Mouse (Mus musculus): ENCODE data around the gene Grik4.

The Grik4 gene

DNA sequence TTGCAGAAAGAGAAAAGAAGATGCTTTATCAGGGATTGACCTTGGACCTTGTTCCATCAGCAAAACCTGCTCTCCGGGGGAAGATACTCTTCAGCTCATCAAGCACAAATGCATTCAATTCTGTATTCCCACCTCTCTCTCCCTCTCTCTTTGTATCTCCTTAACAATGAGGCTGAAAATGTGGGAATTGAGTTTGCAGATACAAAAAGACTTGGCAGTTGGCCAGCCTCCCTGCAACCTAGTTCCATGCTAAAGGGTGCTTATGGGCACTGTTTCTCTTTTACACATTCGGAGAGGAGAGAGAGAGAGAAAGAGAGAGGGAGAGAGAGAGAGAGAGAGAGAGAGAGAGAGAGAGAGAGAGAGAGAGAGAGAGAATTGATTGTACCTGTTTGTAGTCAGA is 273.7 kb downstream of the Grik4 start:
- DNase-seq (ENCODE audit: low spot score): no peak

DNA sequence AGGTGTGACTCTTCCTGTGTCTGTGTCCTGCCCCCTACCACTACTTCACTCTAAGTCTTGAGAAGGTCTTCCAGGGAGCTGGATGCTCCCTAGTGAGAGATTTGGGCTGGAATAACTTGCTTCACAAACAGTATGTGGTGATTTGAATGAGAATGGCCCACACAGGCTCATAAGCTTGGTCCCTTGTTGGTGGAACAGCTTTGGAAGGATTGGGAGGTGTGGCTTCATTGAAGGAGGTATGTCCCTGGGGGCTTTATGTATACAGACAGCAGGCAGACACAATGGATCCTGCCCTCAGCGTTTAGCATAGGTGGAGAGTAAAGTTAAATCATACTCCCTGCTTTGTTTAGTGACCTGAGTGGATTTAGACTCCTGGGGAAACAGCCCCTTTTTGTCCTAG is 282.8 kb downstream of the Grik4 start:
- no peak for DNase-seq (ENCODE audit: low spot score)

DNA sequence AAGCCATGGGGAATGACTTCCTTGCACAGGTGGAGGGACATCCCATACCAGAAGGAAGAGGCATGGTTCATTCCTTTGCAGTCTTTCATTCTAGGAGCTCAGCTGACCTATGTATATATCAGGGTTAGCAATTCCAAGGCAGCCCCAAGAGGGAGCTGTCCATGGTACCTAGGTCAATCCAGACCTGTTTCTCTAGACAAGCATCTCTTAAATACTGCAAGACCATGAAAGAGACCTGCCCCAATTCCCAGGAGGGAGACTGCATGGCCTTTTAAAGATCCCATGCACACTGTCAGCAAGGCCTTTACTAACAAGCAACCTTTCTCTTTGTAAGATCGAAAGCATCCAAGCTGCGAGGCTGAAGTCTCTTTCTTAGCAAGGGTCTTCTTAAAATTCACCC is 291.5 kb downstream of the Grik4 start:
- peak; percentile 85 for DNase-seq (ENCODE audit: low spot score)

DNA sequence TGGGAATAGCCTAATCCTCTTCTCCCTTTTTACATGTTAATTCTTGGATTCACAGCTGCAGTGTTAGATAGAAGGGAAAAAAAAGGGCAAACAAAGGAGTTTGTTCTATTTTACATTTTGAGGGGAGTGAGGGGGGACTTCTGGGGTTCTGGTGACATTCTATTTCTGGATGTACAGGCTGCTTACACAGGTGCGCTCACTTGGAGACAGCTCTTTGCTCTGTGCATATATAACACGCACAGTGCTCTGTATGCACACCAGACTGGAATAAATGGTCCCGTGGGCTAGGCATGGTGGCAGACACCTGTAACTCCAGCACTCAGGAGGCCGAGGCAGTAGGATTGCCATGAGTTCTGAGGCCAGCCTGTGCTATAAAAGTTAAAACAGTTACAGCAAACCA is 292.0 kb downstream of the Grik4 start:
- DNase-seq (ENCODE audit: low spot score): no peak

DNA sequence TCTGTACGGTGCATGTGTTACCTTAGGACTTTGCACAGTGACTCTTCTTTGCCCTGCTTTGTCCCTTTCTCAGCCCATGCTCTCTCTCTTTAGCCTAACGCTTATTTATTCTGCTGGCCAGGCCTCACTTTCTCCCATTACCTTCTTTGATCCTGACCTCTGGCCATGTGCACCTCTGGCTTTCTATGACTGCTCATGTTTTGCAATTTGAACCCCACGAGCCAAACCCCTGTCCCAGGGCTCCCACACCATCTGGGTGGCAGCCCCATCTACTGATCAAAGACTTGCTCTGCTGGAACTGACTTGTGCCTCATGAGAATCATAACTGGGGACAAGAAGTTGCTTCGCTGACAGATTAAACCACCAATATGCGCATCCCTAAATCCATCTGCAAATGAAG is 294.4 kb downstream of the Grik4 start:
- no peak for DNase-seq (ENCODE audit: low spot score)

DNA sequence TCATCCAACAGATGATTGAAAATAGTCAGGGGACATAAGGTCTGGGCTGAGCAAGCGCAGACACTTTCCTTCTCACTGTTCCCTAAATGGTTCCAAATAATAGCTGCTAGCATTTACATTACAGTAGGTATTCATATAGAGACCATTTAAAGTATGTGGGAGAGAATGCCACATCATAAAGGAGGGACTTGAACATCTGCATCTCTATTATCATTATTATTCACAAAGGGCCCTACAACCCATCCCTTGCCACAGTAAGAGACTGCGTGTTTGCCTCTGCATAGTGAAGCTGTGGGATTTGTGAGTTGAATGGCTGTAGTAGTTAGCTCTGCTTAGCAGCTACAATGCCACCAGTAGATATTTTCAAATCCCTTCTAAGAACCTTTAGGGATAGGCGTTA is 296.2 kb downstream of the Grik4 start:
- no peak for DNase-seq (ENCODE audit: low spot score)

DNA sequence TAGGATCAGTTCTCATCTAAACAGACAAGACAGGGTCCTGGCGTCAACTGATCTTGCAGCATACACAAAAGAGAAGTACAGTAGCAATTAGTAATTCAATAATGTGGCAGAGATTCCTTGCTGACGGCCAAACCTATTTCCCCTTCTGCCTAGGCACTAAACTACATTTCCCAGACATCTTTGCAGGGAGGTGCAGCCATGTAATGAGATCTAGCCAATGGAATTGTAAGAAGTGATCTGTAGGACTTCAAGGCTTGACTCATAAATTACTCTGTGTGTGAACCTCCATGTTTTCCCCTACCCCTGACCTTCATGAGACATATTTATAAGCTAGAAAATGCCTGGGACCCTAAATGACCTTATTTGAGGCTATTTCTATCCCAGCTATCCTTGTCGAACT is 296.7 kb downstream of the Grik4 start:
- no peak for DNase-seq (ENCODE audit: low spot score)

DNA sequence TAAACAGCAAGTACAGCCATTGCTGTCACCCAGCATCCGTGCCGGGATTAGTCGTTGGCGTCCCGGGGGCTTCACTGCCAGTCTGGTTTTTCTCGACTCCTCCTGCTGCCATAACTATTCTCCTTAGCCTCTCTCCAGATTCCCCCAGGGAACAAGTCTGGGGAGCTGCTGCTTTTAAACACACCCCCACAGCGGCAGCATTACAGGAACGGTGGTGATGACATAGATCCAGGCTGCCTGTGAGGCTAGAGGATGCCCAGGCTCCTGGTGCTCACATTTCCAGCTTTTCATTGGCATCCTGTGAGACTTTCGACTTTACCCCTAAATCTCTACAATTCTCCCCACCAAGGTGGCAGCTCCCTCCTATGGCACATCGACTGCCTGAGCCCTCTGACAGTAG is 297.5 kb downstream of the Grik4 start:
- no peak for DNase-seq (ENCODE audit: low spot score)

DNA sequence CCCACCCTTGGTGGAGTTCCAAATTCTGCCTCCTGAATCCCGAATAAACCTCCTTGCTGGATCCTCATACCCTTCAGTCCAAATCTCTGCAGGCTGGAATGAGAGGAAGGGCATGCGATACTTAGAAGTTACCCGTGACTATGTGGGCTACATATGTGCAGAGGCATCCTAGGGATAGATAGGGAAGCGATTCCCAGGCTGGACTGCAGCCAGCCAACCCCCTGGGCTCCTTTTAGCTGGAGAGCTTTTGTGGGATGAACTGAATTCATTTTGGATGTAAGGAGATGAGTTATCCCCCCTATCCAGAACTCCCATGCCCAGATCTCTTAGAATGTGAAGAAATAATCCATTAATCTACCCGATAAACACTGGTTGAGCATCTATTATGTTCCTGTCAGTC is 299.1 kb downstream of the Grik4 start:
- no peak for DNase-seq (ENCODE audit: low spot score)

DNA sequence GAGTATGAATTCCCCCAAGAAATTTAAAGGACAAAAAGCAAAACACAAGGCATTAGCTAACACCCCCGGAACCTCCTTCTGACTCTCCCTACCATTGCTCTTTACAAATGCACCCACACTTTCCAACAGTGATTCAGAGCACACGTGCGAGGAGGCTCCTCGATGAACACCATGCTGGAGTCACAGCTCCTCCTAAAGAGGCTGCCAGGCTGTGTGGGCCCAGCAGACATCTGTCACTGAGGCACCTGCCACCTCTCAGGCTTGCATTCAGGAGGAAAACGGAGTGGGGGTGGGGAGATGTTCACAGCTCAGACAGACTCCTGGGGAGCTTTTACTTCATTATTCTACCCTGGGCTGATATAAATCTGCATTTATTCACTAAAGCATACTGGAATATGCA is 301.5 kb downstream of the Grik4 start:
- no peak for DNase-seq (ENCODE audit: low spot score)

DNA sequence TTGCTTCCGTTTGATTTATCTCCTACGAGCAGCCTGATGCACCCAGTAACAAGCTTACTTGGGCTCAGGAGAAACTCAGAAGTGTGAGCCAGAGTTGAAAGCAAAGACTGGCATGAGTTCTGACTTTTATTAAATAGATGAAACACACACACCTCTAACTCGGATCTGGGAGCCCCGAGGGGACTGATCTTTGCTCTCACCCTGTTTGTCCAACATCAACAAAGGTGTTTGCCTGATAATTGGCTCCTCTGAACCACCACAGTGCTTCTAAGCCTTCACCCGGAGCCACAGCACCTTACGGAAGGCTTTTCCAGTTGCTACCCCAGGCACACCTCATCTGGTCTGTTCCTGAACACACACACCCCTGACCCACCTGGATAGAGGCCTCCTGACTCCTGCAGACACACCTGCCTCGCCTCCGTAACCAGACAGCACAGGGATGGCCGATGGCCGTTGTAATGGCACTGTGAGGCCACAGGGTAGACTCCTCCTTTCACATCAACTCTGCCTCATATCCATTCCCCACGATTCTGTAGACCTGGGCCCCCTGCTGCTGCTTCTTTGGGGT is 302.7 kb downstream of the Grik4 start:
- no peak for DNase-seq (ENCODE audit: low spot score)

DNA sequence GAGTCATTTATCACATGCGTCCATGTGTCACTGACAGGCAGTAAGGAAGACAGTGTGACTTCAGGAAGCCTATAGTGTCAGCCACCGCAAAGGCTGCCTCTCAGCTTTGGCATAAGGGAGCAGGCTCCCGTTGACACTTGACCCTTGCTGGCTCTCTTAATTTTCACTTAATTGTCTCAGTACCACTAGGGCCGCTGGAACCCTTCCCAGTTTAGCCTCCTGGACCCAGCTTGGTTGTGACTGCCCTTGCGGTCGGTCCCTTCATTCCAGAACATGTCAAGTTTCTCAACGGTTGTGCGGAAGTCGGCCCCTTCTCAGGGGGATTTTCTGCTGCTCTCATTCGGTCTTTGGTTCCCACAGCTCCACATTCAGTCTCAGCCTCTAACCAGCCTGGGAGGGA is 307.8 kb downstream of the Grik4 start:
- no peak for DNase-seq (ENCODE audit: low spot score)

DNA sequence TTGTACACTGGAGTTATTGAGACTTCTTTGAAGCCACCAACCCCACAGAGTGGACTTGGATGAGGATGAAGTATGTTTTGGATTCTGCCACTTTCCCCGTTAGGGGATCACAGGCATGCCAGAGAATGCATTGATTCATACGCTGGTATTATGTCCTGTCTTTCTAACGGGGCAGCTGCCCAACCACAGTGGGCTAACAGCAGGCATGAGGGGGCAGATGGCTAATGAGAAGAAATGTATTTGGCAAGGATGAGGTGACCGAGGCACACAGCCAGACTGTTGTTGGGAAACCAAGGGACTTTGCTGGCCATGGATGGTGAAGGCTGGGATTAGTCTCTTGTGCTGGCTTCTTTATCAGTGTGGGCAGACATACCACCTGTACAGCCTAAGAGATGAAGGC is 312.8 kb downstream of the Grik4 start:
- DNase-seq (ENCODE audit: low spot score): no peak

DNA sequence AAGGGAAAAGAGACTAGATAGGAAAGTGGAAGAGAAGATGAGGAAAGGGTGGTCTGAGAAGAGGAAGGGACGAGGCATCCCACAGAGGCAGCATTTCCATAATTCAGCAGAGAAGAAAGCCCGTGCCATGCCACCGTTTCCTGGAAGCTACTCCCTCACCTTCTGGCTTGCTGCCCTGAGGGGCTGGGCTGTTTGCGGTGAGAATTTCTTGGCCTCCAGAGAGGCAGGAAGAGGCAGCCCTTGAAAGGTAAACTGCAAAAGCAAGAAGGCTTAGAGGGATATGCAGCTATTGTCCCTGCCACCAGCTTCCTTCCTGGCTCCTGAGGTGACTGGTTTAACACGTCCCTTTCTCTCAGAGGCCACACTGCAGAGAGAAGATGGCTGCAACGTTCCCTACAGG is 316.7 kb downstream of the Grik4 start:
- no peak for DNase-seq (ENCODE audit: low spot score)

DNA sequence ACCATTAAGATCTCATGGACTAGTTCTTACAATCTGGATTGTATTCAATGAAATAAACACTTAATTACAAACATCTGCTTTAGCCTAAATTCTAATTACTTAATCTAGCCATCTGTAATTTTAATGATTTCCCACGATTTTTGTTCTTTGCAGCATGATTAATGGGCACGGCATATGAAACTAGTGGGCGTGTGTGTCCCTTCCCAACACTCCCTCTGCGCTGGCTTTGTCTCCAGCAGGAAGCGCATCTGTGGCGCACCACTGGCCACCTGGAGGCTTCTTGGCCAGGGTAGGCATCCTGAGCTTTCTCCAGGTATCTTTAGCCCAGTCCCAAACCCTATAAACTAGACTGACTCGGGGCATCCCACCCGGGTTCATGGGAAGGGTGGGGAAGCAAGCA is 317.1 kb downstream of the Grik4 start:
- DNase-seq (ENCODE audit: low spot score): no peak

DNA sequence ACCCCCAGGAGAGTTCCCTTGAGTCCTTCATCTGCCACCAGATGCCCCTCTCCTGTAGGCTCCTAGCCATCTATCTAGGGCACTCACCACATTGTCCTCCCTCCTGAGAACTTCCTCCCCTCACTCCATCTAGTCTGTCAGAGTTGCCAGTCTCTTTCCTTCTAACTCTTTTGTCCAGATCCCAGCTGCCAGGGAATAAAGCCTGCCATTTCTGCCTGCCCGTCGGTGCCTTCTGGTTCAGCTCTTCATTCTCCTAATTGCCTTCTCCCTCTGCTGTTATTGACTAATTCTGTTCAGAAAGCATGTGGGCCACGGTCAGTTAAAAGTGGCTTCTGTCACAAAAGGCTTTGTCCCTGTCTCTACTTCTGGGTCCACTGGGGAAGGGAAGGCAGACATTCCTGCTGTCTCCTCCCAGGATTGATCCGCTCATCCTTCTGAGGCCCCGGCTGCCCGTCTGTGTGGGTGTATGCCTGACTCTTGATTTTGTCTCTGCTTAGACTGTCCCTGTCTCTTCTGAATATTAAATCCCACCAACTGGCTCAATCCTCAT is 318.0 kb downstream of the Grik4 start:
- peak; percentile 45 for DNase-seq (ENCODE audit: low spot score)

DNA sequence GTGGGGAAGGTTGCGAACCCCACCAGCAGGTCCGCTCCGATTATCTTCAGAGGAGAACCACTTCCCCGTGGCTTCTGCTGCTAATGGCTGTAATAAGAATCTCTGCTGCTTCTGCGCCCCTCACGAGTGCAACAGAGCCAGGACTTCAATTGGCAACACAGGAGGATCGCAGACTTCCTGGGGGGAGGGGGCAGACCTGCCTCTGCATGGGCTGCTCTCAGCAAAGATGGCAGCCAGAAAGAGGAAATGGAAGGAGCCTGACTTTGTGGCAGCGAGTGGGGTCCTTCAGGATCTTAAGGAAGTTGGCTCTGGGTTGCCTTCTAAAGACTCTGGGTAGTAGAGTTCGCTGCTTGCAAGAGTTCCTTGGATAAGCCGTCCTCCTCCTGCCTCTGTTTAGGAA is 329.9 kb downstream of the Grik4 start:
- peak; percentile 23 for DNase-seq (ENCODE audit: low spot score)

DNA sequence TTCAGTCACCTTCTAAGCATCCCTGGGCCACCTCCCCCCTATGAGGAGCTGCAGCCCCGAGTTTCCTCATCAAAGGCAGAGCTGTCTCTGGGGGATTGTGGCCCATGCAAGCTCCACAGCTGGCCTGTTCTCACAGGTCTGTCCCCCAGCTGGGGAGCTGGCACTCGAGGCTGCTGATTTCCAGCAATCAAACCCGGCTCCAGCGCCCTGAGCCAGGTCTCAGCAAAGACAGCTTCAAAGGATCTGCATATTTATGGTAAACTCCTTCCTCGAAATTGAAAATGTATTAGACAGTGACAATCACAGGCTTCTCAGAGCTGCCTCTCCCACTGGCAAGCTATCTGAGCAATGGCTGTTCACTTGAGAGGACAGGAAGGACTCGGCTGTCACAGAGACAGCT is 330.5 kb downstream of the Grik4 start:
- DNase-seq (ENCODE audit: low spot score): no peak

DNA sequence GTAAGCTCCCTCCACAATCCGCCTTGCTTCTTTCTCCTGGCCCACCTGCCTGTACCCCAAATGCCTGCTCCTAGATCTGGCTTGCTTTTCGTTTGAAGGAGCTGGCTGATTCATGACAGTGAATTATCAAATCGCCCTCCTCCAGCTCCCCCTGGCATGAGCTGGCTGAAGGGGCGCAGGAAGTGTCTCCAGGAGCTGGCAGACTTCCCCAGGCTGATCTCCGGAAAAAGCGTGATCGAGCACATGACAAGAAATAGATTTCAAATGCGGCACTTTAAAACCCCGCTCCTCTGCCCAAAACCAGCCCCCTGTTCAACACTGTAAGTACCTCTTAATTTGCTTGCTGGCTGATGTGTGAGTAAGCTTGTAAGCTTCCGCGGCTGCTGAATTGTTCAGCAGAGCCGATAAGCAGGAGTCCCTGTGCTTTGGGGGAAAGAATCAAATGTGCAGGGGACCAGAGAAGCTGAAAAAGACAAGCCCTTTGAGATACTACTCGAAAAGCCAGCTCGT is 331.8 kb downstream of the Grik4 start:
- DNase-seq (ENCODE audit: low spot score): no peak

DNA sequence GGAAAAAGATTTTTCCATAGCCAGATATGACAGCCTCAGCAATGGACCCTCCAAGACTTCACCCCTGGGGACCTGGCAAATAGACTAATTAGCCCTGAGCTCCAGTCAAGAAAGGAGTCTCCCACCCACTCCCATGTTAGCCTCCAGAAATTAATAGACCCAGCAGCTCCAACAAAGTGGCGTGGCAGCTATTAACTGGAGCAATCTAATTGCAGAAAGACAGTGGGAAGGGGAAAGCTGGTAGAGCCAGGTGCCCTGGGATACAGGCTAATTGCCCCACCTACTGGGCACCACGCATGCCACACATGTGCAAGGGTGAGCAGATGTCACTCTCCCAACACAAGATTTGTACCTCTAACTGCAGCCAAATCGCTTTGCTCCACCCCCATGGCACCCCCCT is 342.8 kb downstream of the Grik4 start:
- DNase-seq (ENCODE audit: low spot score): no peak

DNA sequence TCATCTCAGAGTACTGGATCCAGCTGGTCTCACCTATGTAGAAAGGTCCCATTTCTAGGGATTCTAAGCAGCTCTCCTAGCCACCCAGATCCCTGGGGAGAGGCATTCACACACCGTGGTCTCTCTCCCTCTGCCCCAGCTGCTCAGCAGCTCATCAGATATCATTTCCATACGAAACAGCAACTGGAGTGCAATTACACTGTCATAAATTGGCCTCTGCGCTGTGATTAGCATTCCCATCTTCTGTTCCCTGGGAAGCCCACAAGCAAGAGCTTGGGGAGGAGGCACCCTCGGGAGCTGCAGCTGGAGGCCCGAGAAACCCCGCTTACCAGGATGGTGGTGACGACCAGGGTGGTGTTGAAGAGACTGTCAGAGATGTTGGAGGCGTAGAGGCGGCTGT is 346.8 kb downstream of the Grik4 start:
- DNase-seq (ENCODE audit: low spot score): no peak

DNA sequence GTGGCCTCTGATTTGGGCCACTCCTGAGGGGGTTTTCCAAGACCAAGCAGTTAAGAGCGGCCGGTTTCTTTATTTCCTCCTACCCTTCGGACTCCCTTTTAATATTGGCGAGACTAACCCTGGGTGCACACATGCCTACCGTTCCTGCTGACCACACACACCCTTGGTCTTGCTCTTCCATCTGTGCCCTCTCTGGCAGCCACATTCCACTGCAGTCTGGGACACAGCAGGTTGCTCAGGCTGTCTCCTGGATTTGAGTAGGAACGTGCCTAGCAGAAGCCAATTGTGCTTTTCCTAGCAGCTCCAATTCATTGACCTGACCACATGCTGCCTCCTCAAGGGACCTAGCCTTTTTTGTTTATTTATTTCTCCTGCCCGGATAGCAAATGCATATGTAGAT is 365.8 kb downstream of the Grik4 start:
- no peak for DNase-seq (ENCODE audit: low spot score)

DNA sequence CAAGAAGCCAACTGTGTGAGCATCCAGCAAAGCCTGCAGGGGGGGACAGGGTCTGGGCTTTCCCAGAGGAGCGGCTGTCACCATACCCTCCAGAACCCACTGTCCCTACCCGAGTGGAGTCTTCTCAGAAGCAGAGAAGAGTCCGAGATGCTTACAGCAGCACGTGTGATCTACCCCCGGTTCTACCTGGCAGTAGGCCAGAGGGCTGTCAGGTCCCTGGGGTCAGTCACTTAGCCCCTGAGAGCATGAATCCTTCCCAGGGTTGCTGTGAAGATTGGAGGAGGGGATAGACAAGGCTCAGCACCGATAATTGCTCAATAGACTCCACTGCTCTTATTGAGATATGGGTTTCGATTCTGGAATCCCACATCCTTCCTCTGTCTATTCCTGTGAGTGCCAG is 366.2 kb downstream of the Grik4 start:
- DNase-seq (ENCODE audit: low spot score): no peak

DNA sequence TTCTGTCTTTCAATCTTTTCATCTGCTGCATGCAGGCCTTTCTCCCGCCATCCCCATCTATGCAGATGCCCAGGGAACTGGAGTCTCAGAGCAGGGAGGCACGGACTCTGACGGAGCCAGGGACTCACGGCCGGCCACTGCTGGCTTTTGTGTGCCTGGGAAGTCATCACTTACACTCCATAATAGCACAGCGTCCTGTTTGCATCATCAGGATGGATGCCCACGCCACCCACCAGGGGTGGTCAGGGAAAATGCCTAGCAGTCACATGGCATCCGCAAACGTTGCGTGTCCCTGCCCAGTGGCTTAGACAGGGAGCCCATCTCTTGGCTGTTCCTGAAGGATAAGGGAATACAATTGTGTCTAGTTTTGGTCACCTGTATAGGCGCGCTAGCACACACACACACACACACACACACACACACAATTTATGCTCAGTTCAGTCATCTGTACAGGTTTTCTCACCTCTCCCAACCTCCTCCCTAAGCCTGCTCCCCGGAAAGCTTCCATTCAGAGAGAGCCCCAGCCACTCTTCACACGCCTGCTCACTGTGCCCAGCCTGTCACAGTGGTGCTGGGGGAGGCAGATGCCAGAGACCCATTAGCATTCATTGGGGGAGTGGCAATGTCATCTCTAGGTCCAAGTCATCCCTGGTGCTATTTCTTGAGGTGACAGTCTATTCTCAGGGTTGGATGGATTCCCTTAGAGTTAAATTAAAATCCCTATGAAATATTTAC is 370.5 kb downstream of the Grik4 start:
- no peak for DNase-seq (ENCODE audit: low spot score)
